Mouse (Mus musculus) stomach, postnatal 0 days (tissue): ENCODE data around the gene Opn3.

Experiments used
- CTCF ChIP-seq: IDR thresholded peaks from 2 replicates; pipeline ENCODE4 v1.5.1; 2016; ENCODE audit warnings: antibody characterized with exemption, low read depth, mild to moderate bottlenecking, moderate library complexity
- EP300 ChIP-seq: optimal IDR thresholded peaks from 2 replicates; pipeline ENCODE3; 2016; ENCODE audit warnings: antibody characterized with exemption

GRCm38 (mm10) chr1:175701145-175701544 is 8.6 kb upstream of the Opn3 start:
- no peak for TF ChIP-seq EP300
- no peak for TF ChIP-seq CTCF
